Mouse (Mus musculus) testis, postnatal 14 days (tissue): ENCODE data around the gene Rbpms2.

ENCODE experiments used
- DNase-seq: peaks from one replicate; pipeline ENCODE4 v3.0.0; 2021; ENCODE audit warnings: low spot score

Rbpms2 gene

DNA sequence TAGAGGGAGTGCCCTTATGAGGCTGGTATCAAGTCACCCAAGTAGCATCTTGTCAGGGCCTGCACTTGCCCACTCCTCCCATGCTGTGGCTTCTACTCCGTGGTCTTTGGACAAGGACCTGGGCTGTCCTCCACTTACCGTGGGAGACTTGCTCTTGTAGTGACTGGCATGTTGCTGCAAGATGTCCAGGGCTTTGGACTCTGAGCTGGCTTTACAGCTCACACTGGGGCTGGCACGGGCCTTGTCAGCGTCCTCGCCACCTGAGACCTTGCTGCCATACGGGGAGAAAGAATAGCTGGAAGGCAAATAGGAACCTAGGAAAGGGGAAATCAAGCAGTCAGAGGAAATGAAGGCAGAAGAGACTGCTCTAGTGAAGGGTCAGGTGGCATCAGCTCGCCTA is 67.9 kb downstream of the Rbpms2 start:
- no peak for DNase-seq

DNA sequence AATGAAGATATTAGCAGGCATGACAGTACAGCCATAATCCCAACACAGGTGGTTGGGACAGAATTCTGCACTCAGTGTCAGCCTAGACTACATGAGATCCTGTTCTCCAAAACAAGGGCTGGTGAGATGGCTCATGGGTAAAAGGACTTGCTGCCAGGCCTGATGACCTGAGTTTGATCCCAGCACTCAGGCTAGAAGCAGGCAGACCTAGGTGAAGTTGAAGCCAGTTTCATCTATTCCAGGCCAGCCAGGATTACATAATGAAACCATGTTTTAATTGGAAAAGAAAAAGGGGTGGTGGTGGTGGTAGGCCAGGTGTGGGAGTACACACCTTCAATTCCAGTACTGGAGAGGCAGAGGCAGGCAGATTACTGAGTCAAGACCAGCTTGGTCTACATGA is 68.5 kb downstream of the Rbpms2 start:
- DNase-seq: no peak

DNA sequence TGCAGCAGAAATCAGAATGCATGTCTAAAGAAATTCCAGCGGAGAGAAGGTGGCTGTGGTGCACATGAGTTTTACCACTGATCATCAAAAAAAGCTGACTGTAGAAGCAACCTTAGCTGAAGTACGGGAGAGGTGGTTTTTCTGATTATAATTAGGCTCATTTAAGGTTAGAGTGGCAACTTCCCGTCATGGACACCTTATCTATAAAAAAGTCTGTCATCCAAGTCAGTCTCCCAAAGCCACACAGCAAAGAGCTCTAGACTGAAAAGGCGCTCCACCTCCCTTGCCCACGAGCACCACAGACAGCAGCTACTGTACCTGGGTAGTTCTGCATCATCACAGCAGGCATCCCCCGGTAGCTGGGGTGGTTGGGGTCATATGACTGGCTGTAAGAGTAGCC is 71.1 kb downstream of the Rbpms2 start:
- DNase-seq: no peak

DNA sequence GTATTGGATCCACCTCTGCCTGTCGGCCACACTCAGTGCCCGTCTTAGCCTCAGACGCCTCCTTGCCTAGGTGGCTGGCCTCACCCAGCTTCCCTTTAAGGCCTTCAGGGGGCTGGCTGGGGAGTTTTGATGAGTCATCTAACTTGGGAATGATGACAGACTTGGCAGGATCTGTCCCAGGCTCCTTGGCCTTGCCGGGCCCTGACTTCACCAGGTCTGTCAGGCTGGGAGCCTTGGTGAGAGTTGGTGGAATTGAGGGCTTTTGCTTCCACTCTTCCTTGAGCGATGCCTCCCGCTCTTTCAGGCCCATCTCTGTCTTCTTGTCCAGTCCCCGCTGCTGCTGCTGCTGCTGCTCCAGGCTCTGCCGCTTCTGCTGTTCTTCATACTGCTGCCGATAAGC is 72.8 kb downstream of the Rbpms2 start:
- DNase-seq: no peak

DNA sequence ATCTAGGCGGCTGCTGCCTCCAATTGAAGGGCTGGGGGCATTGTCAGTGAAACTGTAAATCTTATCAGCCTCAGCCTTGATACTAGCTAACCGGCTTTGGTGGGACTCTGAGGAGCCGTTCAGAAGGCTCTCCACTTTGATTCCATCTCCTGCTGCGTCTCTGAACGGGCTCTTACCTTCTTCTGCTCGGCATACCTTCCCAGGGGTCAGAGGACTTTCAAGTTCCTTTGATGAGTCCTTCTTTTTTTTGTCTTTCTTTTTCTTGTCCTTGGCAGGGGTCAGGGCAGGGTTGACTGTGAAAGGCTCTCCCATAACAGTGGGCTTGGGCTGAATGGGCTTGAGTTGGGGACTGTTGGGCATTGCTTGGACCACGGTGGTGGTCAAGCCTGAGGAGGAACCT is 73.8 kb downstream of the Rbpms2 start:
- no peak for DNase-seq

DNA sequence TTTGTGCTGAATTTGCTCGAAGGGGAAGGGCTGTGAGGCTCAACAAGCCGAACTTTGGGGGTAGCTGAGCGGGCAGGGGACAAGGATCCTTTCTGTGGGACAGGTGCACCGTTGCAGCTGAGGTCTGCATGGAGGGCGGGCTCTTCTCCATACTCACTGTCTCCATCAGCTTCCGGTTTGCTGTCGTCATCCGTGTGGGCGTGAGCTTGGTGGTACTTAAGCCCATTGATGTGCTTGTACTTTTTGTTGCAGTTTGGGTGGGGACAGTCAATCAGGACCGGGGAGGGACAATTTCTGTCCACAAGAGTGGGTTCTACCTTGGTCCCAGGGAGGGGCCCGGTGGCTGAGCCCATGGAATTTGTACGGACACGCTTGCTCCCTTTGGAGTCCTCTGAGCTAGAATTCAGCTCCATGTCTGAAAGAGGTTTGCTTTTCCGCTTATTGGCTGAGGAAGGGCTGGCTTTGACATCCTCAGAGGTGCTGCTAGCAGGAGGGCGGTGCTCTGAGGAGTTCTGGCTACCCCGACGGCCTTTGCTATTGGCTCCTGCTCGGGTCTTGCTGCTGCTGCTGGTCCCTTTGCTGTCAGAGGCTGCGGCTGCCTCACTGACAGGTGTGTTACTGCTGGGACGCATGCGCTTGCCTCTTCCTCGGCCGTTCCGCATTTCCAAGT is 74.6 kb downstream of the Rbpms2 start:
- no peak for DNase-seq
